Comparison of ENCODE assay signal across 28 mouse cellular contexts in the genomic region with DNA sequence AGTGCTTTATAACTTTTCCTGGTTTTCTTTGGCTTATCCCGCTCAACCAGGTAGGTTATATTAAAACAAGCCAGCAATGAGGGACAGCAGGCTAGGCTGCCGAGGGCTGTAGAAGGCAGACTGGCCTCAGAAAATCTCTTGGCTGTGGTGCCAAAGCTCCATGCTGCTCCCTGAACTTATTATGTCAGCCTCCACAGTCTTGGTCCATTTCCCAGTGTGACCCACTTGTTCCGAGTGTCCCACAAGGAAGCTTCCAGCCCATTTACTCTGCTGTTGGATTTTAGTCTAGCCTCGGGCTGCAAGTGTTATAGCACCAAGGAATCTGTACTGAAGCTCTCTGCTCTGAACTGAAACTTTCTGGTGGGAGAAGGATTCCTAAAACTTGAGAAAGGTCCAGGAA. TPM values are rescaled to one million over a fixed set of nuclear protein-coding genes. Genes with fewer than 3 reads are reported as not detected.
DNase-seq lines count a peak whose midpoint lies in the region; ATAC-seq and TF ChIP-seq lines count a peak whose summit lies in the region.
"Had no signal": no experiment of that assay in that cellular context is flagged by ENCODE, and none has a peak within 500 bp of the region (broad histone marks: within the 10 kb centered on the region; RNA-seq: fewer than 3 reads in every experiment).

No protein-coding gene starts in this region.

- ATAC-seq in heart, embryonic 12.5 days (ENCODE audit: insufficient number of reproducible peaks, low FRiP score), result no peak
- ATAC-seq: forebrain, embryonic 15.5 days; intestine, embryonic 15.5 days; midbrain, embryonic 16.5 days had no signal

- H3K9ac ChIP-seq in heart, embryonic 12.5 days, result no peak overlapping the region
- H3K9ac ChIP-seq: forebrain, embryonic 15.5 days; hindbrain, embryonic 15.5 days; intestine, embryonic 15.5 days; liver, embryonic 13.5 days; neural tube, embryonic 13.5 days had no signal

- no peaks in the 10 kb centered on the region for H3K36me3 ChIP-seq in heart, embryonic 12.5 days
- H3K36me3 ChIP-seq: embryonic facial prominence, embryonic 10.5 days; forebrain, embryonic 15.5 days; hindbrain, embryonic 15.5 days; intestine, embryonic 15.5 days; liver, embryonic 13.5 days; midbrain, embryonic 10.5 days; neural tube, embryonic 13.5 days had no signal

- H3K27me3 ChIP-seq in cerebellum, adult 2 months (ENCODE audit: control insufficient read depth, insufficient read depth, low read length), result no peaks in the 10 kb centered on the region; the same call in 1 of the 2 replicates
- peaks cover 22% of the 10 kb centered on the region for H3K27me3 ChIP-seq in heart, embryonic 12.5 days (replicated peaks)
- H3K27me3 ChIP-seq: forebrain, embryonic 15.5 days; hindbrain, embryonic 15.5 days; intestine, embryonic 15.5 days; liver, embryonic 13.5 days had no signal

- no peak for TF ChIP-seq CTCF in cerebellum, adult 2 months (IDR thresholded peaks at IDR 0.05; ENCODE audit: borderline replicate concordance, insufficient read depth, low read depth, low read length)

- no peaks in the 10 kb centered on the region for H3K9me3 ChIP-seq in heart, embryonic 12.5 days (replicated peaks)
- H3K9me3 ChIP-seq: embryonic facial prominence, embryonic 10.5 days; forebrain, embryonic 15.5 days; hindbrain, embryonic 15.5 days; intestine, embryonic 15.5 days; liver, embryonic 13.5 days; midbrain, embryonic 10.5 days; neural tube, embryonic 13.5 days had no signal

- WGBS in cerebellum, adult 2 months, result 3% methylated on average over 4 of the region's 4 CpGs
- 75% methylated on average over 4 of the region's 4 CpGs for WGBS in heart, embryonic 12.5 days

- DNase-seq in cerebellum, adult 2 months, result peak; percentile 14 to 38
- DNase-seq in cerebellum, adult 18-20 months, result no peak
- peak; percentile 46 to 47 for DNase-seq in heart, adult 9 months (ENCODE audit: low spot score in 2 of 2)
- DNase-seq in lung, postnatal 14 days, result peak; percentile 15
- no peak for DNase-seq in lung, postnatal 4 days
- DNase-seq in gastrocnemius, adult 8-10 months (ENCODE audit: low spot score in 2 of 2), result no peak
- DNase-seq: adrenal gland, postnatal 36 days; gastrocnemius, postnatal 10 days; kidney, adult 9 months; kidney, postnatal 25 days; liver, embryonic 13.5 days; lung, adult 2 months; right cerebral cortex, postnatal 4 days; thymus, postnatal 25 days had no signal

- TF ChIP-seq POLR2A in cerebellum, adult 2 months (IDR thresholded peaks at IDR 0.05; ENCODE audit: borderline replicate concordance, insufficient read depth, low read length), result no peak

- no peaks in the 10 kb centered on the region for H3K4me1 ChIP-seq in cerebellum, adult 2 months (ENCODE audit: control insufficient read depth, insufficient read depth, low read length)
- peaks cover 19% of the 10 kb centered on the region for H3K4me1 ChIP-seq in heart, embryonic 12.5 days (replicated peaks)
- H3K4me1 ChIP-seq: liver, embryonic 13.5 days; neural tube, embryonic 13.5 days had no signal

- H3K4me2 ChIP-seq in heart, embryonic 12.5 days, result no peak overlapping the region
- H3K4me2 ChIP-seq: forebrain, embryonic 15.5 days; hindbrain, embryonic 15.5 days; intestine, embryonic 15.5 days; liver, embryonic 13.5 days; neural tube, embryonic 13.5 days had no signal

- no peak overlapping the region for H3K4me3 ChIP-seq in cerebellum, adult 2 months (replicated peaks; ENCODE audit: insufficient read depth, low read depth, low read length)
- H3K4me3 ChIP-seq in heart, embryonic 12.5 days, result no peak overlapping the region
- H3K4me3 ChIP-seq: embryonic facial prominence, embryonic 10.5 days; forebrain, embryonic 15.5 days; heart, adult 2 months; hindbrain, embryonic 15.5 days; intestine, embryonic 15.5 days; liver, embryonic 13.5 days; midbrain, embryonic 10.5 days; myocyte; neural tube, embryonic 13.5 days had no signal

- no peak overlapping the region for H3K27ac ChIP-seq in cerebellum, adult 2 months (ENCODE audit: insufficient read depth, low read length)
- H3K27ac ChIP-seq in heart, embryonic 12.5 days (ENCODE audit: poor library complexity, severe bottlenecking), result no peak overlapping the region
- H3K27ac ChIP-seq: embryonic facial prominence, embryonic 10.5 days; forebrain, embryonic 15.5 days; heart, adult 2 months; hindbrain, embryonic 15.5 days; intestine, embryonic 15.5 days; liver, embryonic 13.5 days; midbrain, embryonic 10.5 days; neural tube, embryonic 13.5 days had no signal

RNA-seq across cellular contexts. Expression of gene Gm10320, which starts 18.8 kb away (rescaled TPM):
- polyA plus RNA-seq in cerebellum, adult 2 months (2012; rRNA removed), result 0.34 and 1.1 TPM in 2 replicates
- 0.82 TPM in 1 of 2 replicates, not detected in the other for polyA plus RNA-seq in heart, embryonic 12.5 days (2016; fragmentation: Nextera tagmentation; extraction: Ambion mirVana)
- total RNA-seq in gastrocnemius, adult 8-10 months (2022), result not detected
- total RNA-seq: adrenal gland, adult 18-20 months; gastrocnemius, postnatal 10 days; heart, adult 2 months; hematopoietic stem cell, adult 5-6 weeks; layer of hippocampus, adult 8-10 months; left cerebral cortex, postnatal 25 days had no signal

Comparison
In these comparisons a context has a peak if more than half of its experiments do, and no peak if none do; other contexts are left out.
1. DNase-seq: peak in cerebellum, adult 2 months (2 of 2), heart, adult 9 months (2 of 2) and lung, postnatal 14 days (single experiment); none in cerebellum, adult 18-20 months (0 of 2), lung, postnatal 4 days (0 of 2) and gastrocnemius, adult 8-10 months (0 of 2).